Mouse (Mus musculus) thymus, postnatal 14 days (tissue): ENCODE results near the gene Atp6v1fnb.

Source experiments
- DNase-seq: peaks from one replicate; pipeline ENCODE4 v3.0.0; 2021

The Atp6v1fnb gene

DNA sequence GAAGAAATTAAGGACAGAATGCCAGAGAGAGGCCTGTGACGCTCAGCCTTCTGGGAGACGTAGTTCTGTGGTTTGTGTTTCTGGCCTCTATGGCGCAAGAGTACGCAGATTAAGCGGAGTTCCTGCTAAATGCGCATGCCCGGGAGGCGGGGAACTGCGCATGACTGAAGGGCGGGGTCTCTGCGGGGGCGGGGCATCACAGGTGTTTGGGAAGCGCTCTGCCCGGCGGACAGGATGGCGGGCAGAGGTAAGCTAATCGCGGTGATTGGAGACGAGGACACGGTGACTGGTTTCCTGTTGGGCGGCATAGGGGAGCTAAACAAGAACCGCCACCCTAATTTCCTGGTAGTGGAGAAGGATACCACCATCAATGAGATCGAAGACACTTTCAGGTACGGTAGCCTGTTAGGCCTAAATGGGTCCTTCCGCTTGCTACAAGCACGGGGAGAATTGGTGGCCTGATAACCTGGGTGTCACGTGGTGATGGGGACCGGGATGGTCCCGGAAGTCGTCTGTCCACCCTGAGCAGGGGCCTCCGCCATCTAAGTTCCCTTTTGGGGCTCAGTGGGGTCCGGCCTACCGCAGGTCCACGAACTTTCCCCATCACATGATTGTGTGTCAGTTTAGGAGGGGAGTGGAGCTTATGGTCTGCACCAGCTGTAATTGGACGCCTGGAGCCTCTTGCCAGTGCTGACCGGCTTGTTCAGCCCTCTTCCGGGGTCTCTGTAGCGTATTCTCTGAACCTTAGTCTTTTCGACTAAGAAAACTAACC is 3.5 kb upstream of the Atp6v1fnb start, which contains the start of gene Atp6v1f:
Gene Atp6v1f (plus strand): TSS at position 136 of the 772 bp plus-strand sequence.
- peak; percentile 94 for DNase-seq

DNA sequence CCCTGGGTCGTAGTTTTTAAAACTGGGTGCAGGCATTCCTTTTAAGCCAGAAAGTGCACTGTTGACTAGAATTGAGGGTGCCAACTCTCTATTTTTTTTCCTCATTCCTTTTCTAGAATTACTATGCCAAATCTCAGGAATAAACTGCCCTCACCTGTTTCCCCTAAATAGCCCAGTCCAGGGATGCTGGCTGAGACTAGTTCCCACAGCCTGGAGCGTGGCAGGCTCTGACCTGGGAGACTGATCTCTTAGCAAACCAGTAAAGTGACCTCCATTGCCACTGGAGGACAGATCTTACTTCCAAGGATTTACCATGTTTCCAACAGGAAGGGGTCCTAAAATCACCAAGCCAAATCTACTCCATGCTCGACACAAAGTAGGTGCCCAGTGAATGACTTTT is 2.4 kb upstream of the Atp6v1fnb start:
- no peak for DNase-seq

DNA sequence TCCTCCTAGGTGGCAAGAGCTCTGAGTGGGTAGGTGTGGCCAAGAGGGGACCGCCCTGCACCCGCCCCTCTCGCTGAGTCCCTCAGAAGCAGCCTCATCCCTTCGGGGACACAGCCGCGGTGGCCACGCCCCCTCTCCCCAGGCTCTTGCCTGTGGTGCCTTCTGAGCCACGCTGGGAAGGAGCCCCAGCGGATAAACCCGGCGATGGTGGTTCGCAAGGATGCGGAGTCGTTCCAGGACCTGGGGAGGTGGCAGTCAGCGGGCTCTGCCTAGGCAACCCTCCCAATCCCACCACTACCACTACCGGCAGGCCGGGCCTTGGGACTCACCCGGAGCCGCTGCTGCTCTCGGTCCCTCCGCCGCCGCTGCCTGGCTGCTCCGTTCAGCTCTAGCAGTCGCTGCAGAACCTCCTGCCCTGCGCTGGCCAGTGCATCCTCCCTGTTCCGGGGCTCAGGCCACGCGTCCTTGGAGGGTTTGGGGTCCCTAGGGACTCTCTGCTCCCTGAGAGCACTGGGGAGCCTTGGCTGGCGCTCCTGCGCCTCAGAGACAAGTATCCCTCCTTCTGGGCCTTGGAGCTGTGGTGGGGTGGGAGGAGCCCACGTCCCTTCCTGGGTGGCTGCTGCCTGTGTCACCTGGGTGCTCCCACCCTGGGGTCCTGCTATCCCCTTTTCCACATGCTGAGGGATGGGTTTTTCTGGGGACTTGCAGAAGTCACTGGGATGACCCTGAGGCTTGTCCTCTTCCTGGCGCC is 2.9 kb downstream of the Atp6v1fnb start:
- DNase-seq: peak; percentile 89

DNA sequence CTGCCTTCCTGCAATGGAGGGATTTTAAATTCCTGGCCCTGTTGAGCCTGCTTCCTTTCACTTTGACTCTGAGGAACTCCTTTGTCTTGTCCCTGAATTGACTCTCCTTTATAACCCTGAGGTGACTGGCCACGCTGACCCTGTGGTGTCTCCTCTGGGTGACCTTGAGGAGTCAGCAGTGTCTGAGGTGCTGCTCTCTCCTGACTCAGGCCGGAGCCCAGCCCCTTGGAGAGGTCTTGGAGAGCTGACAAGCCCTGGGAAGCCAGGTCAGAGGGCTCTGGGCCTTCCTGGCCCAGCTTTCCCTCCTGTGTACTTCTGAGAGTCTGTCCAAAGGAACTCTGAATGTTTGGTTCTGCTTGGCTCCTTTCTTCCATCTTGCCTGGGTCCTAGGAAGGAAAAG is 3.5 kb downstream of the Atp6v1fnb start:
- no peak for DNase-seq

DNA sequence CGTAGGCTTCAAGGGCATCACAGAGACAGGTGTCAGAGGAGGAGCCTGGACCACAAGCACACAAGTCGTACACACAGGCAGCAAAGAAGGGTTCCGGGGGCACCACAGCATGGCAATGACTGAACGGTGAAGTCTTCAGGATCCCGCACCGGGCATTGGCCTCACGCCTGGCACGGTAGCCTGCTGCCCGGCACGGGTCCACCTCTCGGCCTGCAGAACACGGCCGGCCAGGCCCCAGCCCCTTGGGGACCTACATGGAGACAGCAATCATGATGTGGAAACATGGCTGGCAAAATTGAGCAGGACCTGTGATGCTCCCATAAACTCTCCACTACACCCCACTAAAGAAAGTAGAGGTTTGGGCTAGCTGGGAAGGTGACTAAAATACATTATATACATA is 11.5 kb downstream of the Atp6v1fnb start:
- DNase-seq: no peak

DNA sequence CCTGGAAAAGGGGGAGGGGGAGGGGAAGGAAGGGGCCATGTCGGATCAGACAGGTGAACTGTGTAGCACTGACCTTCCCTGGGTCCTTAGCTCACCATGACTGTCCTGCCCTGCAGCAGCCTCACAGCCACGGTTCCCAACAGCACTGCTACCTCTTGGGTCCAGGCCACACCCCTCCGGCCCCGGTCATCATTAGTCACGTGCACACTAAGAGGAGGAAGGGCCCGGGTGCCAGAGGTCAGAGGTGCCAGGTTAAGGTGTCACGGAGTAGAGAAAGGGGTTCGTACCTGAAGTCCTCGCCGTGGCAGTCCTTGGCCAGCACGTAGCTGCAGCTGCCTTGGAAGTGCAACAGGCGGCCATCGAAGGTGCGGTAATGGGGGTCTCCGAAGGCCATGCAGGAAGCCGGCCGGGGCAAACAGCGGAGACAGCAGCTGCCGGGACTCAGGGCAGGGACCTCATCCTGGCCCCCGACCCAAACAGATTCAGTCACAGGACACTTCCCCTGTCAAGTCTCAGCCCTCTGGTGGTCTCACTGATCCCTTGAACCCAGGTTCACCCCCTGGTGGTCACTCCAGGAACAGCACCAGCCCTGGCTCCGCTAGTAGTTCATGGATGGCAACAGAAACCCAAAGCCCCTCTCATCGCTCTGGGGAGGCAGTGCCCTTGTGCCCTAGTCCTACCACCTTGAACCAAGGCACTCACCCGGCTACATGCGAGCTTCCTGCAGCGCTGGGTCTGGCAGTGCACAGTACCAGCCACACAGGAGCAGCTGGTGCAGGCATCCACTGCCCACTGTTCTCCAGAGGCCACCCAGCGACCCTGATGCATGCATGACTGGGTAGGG is 13.7 kb downstream of the Atp6v1fnb start:
- DNase-seq: peak; percentile 85

DNA sequence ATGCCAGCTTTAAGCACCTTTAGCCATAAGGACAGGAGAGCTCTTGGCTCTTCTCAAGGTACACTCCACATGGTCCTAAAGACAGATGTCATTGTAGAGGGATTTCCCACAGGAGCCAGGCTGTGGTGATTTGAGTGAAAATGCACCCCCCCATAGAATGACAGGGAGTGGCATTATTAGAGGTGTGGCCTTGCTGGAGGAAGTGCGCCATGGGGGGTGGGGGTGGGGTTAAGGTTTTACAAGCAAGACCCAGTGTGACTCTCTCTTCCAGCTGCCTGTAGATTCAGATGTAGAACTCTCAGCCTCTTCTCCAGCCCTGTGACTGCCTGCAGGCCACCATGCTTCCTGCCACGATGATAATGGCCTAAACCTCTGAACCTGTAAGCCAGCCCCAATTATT is 14.7 kb downstream of the Atp6v1fnb start:
- DNase-seq: no peak

DNA sequence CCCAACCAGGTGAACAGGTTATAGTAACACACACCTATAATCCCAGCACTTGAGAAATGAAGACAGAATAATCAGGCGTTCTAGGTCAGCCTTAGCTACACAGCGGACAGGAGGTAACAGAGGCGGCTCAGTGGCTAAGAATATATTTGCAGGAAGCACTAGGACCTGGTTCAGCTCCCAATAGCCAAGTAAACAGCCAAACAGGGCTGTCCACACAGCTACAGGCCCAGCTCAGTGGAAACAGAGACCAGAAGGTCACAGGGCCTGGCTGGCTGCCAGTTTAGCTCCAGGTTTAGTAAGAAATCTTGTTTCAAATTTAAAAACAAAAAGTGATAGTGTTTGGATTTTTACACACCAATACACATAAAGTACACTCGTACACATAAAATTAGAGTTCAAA is 22.9 kb downstream of the Atp6v1fnb start:
- no peak for DNase-seq

DNA sequence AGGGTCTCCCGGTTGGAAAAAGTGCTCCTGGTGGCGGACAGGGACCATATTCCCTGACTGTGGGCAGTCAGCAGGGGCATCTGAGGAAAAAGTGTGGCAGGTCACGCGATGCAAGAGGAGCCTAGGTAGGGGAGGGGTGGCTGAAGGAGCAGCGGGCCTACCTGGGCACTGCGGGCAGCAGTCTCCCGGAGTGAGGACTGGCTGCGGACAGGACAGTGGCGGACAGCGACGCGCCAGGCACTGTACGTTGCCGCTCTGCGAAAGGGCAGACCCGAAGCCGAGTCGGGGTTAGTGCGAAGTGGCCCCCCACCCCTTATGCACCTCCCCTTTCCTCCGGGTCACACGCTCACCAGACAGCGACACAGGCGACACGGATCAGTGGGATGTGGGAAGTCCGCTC is 25.0 kb downstream of the Atp6v1fnb start:
- no peak for DNase-seq

DNA sequence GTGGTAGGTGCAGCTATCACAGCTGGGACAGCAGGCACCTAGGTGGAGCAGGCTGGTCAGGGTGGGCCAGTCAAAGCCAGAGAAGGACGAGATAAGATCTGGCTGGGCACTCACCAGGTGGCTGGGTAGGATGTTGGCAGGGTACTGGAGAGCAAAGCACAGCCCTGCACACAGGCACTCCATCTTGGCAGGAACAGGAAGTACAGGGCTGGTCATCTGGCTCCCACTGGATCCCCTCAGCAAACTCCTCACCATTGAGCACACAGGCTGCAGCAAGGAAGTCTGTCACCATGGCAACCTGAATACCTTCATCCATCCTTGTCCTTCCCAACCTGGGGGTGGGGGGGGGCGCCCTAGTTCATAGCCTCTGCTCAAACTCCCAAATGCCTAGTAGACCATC is 26.6 kb downstream of the Atp6v1fnb start:
- no peak for DNase-seq

DNA sequence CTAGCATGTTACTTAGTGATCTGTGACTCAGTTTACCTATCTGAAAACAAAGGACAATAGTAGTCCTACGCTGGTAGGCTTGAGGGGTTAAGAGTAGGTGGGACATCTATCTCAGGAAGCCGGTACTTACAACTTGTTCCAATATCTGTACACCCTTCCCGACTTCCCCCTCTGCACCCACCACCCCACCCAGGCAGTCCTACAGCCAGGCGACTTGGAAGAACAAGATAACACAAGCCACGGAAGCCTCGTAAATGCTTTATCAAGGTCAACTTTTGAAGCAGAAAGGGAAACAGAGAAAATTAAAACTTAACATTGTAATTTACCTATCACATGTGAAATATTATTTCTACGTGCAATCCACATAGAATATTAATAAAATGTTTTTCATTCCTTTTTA is 28.9 kb downstream of the Atp6v1fnb start:
- DNase-seq: no peak

DNA sequence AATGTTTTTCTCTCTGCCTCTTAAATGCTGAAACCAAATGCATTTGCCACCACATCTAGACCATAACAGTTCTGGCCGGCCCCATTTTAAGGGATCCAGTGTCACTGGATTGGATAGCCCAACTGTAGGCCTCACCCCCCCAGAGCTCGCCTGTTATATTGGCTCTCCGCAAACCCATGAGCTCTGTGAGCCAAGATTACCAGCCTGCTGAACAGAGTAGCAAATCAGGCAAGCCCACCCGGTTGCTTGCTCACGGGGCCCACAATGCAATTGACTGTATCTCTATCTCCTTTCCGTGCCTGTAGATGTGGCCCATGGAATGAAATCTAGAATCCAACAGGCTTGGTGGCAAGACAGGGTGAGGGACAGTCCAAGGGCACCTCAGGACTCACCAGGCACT is 29.6 kb downstream of the Atp6v1fnb start:
- DNase-seq: no peak

DNA sequence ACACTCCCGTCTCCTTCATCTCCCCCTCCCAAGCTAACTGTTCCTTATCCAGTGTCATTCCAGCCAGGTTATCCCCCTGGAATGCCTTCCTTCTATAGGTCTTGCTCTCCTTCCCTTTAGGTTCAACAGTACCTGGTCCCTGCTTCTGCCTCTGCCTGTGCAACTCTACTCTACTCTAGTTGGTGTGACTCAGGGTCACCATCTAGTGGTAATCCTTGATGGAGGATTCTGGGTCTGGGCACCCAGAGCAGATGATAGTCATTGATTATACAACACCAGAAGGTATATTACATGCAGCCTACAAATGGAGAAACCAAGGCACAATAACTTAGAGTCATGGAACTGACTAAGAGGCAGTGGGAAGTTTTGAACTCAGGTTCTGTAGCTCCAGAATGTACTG is 30.4 kb downstream of the Atp6v1fnb start:
- no peak for DNase-seq

DNA sequence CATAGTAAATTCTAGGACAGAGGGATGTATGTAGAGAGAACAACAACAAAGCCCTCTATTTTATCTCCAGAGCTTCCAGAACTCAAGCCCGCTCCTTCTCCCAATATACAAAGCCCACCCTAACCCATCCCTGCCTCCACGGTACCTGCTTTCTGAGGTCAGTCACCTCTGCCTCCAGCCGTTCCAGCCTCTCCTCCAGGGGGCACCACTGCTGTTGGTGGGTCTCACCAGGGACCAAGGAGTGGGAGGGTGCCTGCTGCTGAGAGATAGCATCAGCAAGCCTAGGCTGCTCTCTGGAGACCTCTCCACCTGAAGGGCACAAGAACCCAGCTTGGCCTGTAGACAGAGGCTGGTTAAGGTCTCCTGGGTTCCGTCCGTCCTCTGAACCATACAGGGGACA is 34.3 kb downstream of the Atp6v1fnb start:
- DNase-seq: peak; percentile 27

DNA sequence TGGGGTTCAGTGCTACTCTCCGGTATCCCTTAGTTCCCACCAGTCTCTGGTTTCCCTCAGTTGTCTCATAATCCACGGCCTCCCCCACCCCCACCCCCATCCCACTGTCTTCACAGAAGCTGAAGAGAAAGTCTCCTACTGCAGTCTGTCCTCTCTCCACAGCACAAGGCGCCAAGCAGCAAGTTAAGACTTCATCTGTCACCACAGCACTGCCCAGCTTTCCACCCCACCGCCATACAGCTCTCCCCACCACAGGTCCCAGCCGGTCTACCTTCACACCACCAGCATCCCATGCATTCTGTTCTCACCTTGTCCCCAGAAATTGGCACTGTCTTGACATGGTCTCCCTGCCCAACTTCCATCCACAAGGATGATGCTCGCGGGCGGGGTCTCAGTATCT is 35.6 kb downstream of the Atp6v1fnb start:
- DNase-seq: no peak

DNA sequence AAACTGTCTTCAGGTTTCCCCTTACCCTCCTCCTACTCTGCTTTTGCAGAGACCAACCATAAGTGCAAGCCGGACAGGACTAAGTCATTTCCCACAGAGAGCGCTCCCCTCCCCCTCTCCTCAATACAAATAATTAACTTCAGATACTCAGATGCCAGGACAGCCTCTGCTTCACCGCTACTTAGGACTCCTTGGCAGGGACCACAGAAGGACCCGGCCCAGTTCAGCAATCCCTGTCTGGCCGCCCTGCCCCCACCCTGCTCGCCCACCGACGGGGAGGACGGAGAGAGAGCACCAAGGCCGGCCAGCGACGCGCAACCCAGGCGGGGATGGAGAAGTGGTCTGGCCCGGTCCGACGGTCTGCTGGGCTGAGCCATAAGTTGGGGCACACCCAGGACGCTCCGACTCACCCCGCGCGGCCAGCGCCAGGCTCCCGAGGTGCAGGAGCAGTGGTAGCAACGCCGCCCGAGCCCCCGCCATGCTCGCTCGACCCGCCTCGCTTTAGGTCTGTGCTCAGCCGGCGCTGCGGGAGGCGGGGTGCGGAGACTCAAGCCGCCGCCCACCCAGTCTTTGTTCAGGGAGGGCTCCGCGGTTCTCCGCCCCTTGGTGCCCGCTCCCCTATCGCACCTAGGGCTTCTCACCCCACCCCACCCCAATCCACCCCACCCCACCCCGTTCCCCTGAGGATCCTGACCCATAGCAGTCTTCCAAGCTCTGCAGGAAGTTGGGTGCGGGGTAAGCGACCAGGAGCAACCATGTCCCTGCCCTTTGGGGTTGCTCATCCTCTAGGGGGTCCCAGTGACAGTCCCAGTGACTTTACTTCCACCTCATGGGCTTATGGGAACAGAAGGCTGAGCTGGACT is 36.4 kb downstream of the Atp6v1fnb start, which contains the start of gene Kcp:
Gene Kcp (minus strand): TSS at position 506 of the 863 bp plus-strand sequence.
- DNase-seq: no peak

DNA sequence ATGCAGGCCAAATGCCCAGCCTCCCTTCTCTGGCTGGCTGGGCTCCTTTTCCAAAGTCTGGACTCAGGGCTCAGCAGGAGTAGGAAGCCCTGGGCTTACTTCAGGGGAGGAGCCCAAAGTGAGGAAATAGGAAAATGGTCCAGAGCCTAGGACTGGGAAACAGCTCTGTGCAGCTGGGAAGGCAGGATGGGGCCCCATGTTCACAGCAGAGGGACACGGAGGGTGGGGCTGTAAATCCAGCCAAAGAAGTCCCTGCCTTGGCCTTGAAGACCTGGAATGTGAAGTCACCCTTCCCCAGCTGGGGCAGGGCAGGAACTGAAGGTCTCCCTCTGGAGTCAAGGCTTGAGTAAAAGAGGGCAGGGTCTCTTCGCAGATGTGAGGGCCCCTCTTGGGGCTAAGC is 37.8 kb downstream of the Atp6v1fnb start:
- no peak for DNase-seq

DNA sequence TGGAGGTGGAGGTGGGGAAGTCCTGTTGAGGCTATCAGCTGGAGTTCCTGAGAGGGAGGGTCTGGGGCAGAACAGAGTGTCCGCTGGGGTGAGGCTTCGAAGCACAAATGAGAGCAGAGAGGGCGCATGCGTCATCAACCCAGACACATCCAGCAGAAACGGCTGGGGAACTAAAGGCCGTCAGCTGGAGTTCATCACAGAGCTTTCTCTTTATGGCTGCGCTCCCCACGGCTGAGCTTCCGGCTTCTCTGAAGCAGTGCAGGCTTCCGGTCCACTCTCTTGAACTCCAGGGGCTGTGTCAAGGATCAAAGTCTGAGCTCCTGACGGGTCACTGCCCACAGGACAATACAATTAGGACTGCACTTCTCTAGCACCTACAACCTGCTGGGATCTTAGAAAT is 42.0 kb downstream of the Atp6v1fnb start:
- peak; percentile 35 for DNase-seq

DNA sequence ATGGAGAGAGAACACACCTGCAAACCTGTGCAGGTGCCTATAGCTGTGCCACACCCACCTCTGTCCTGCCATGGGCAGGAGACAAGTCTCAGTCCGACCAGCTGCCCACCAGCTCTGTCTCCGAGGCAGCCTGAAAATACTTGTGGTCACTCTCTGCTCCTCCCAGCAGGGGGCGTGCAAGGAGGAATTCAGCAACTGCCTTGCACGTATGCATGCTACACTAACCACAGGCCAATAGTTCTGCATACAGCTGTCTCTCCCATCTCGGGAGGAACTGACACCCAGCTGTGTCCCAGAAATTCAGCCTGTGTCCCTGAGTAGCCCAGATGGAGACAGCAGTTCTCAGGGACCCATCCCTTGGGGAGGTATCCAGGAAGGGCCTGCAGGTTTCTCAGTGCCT is 45.9 kb downstream of the Atp6v1fnb start:
- DNase-seq: peak; percentile 78

DNA sequence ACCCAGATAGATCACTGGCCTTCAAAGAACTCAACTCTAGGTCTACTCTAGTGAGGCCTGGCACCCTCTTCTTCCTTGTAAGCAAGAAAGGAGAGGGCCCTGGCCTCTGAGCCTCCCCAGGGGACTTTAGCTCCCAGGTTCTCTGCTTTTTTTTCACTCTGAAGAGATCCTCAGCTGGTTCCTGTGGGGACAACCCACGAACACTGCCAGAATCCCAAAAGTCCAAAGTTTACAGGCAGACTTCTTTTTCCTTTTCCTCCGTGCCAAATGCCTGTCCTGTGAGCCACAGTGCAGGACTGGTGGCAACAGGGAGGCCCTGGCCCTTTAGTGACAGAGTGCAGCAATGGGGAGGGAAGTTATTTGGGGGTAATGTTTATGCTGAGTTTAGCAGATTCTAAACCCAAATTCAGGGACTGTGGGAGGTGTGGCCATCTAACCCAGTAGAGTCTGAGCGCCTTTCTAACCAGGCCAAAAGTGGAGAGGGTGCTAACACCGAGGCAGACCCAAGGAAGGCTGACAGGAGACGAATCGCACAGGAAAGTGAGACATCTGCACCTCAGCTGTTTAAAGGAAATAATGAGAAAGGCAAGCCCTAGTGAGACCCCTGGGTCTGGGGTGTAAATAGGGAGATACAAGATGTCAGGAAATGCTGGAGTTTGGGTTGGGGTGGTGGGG is 51.5 kb downstream of the Atp6v1fnb start:
- no peak for DNase-seq
